Mouse (Mus musculus) C2C12 (cell line): ENCODE measurements around the gene Enox1. TPM values are rescaled to one million over a fixed set of nuclear protein-coding genes. Genes with fewer than 3 reads are reported as not detected.

ENCODE experiments used
- H3K27me3 ChIP-seq: one replicate; pipeline ENCODE4 v1.6.1; 2011; ENCODE audit not compliant: control insufficient read depth, insufficient read depth, insufficient read length
- H3K36me3 ChIP-seq: one replicate; pipeline ENCODE4 v1.6.1; 2011; ENCODE audit not compliant: control insufficient read depth, insufficient read depth
- H3K4me3 ChIP-seq: one replicate; pipeline ENCODE4 v1.5.1; 2011; ENCODE audit warnings: mild to moderate bottlenecking, control low read depth; ENCODE audit not compliant: poor library complexity, insufficient read depth, severe bottlenecking
- H3K79me2 ChIP-seq: one replicate; pipeline ENCODE4 v1.6.1; 2011; ENCODE audit not compliant: control insufficient read depth, insufficient read depth
- H3K79me3 ChIP-seq: one replicate; pipeline ENCODE4 v1.6.1; 2011; ENCODE audit warnings: low read depth, control low read depth
- H3ac ChIP-seq: one replicate; pipeline ENCODE3; 2011; ENCODE audit warnings: low read depth; ENCODE audit not compliant: control insufficient read depth, insufficient read length
- CEBPB ChIP-seq: IDR thresholded peaks from one replicate; pipeline ENCODE4 v1.6.1; 2011; ENCODE audit warnings: low read depth, mild to moderate bottlenecking, control low read depth, moderate library complexity
- CTCF ChIP-seq: IDR thresholded peaks from one replicate; pipeline ENCODE4 v1.5.1; 2011; ENCODE audit not compliant: control insufficient read depth, insufficient read depth, insufficient read length
- FOSL1 ChIP-seq: IDR thresholded peaks from one replicate; pipeline ENCODE4 v1.8.0; 2011; ENCODE audit warnings: mild to moderate bottlenecking, low read length; ENCODE audit not compliant: poor library complexity, insufficient read depth, severe bottlenecking
- MAX ChIP-seq: IDR thresholded peaks from one replicate; pipeline ENCODE4 v1.6.1; 2011; ENCODE audit warnings: mild to moderate bottlenecking, control low read depth
- MYOD1 ChIP-seq: IDR thresholded peaks from one replicate; pipeline ENCODE4 v1.6.1; 2011; ENCODE audit warnings: low read depth; ENCODE audit not compliant: control insufficient read depth, insufficient read length
- MYOG ChIP-seq: IDR thresholded peaks from one replicate; pipeline ENCODE4 v1.6.1; 2011; ENCODE audit not compliant: control insufficient read depth, insufficient read length; ENCODE audit errors: extremely low read depth
- USF1 ChIP-seq: IDR thresholded peaks from one replicate; pipeline ENCODE4 v1.6.1; 2011; ENCODE audit warnings: low read depth, mild to moderate bottlenecking, control low read depth, moderate library complexity
- polyA plus RNA-seq: library from polyadenylated mRNA; unstranded; fragments of >200 nt; fragmentation: generic; extraction: Trizol; gene quantifications from one replicate; pipeline ENCODE4 v1.2.1, GENCODE M21; 2012; ENCODE audit warnings: missing spikeins

Gene Enox1
- polyA plus RNA-seq, 1 experiment, result 0.75 TPM

- H3K36me3 ChIP-seq, result no peaks in the 10 kb centered on the region
- H3K79me3 ChIP-seq, result no peaks in the 10 kb centered on the region
- H3ac ChIP-seq, result no peak overlapping the region
- TF ChIP-seq USF1, result no peak
- TF ChIP-seq MYOG, result no peak
- no peak for TF ChIP-seq CTCF
- TF ChIP-seq MYOD1, result no peak
- no peak for TF ChIP-seq CEBPB
- TF ChIP-seq FOSL1, result no peak
- no peak for TF ChIP-seq MAX
- no peak overlapping the region for H3K4me3 ChIP-seq
- H3K27me3 ChIP-seq, result no peaks in the 10 kb centered on the region
- H3K79me2 ChIP-seq, result no peaks in the 10 kb centered on the region
These were observed 40.9 kb downstream of the Enox1 start for GRCm38 (mm10) chr14:77197414-77197915.

GRCm38 (mm10) chr14:77210889-77211288 lies 54.3 kb downstream of the Enox1 start:
- no peak overlapping the region for H3K4me3 ChIP-seq
- no peak overlapping the region for H3ac ChIP-seq
- no peak for TF ChIP-seq FOSL1
- no peak for TF ChIP-seq USF1
- TF ChIP-seq CTCF, result no peak
- no peak for TF ChIP-seq MYOG
- no peak for TF ChIP-seq MYOD1
- no peak for TF ChIP-seq CEBPB
- TF ChIP-seq MAX, result no peak
- H3K36me3 ChIP-seq, result no peaks in the 10 kb centered on the region
- H3K27me3 ChIP-seq, result no peaks in the 10 kb centered on the region
- no peaks in the 10 kb centered on the region for H3K79me3 ChIP-seq
- H3K79me2 ChIP-seq, result no peaks in the 10 kb centered on the region

- H3K4me3 ChIP-seq, result no peak overlapping the region
- H3K79me2 ChIP-seq, result no peaks in the 10 kb centered on the region
- no peaks in the 10 kb centered on the region for H3K27me3 ChIP-seq
- H3ac ChIP-seq, result no peak overlapping the region
- H3K36me3 ChIP-seq, result no peaks in the 10 kb centered on the region
- no peaks in the 10 kb centered on the region for H3K79me3 ChIP-seq
- TF ChIP-seq FOSL1, result no peak
- TF ChIP-seq MAX, result no peak
- TF ChIP-seq MYOD1, result no peak
- no peak for TF ChIP-seq CTCF
- no peak for TF ChIP-seq CEBPB
- no peak for TF ChIP-seq MYOG
- no peak for TF ChIP-seq USF1
These were observed 56.6 kb downstream of the Enox1 start for GRCm38 (mm10) chr14:77213210-77213609.

GRCm38 (mm10) chr14:77214848-77215247 lies 58.3 kb downstream of the Enox1 start:
- TF ChIP-seq MYOG (no peak), FOSL1 (no peak)

GRCm38 (mm10) chr14:77225346-77225745 lies 68.8 kb downstream of the Enox1 start:
- H3K79me2 ChIP-seq, result no peaks in the 10 kb centered on the region
- no peak overlapping the region for H3ac ChIP-seq
- no peaks in the 10 kb centered on the region for H3K79me3 ChIP-seq
- H3K36me3 ChIP-seq, result no peaks in the 10 kb centered on the region
- no peak overlapping the region for H3K4me3 ChIP-seq
- no peaks in the 10 kb centered on the region for H3K27me3 ChIP-seq
- TF ChIP-seq MYOD1 (no peak), CEBPB (no peak), MAX (no peak), FOSL1 (no peak), CTCF (no peak), MYOG (no peak), USF1 (no peak)

More at GRCm38 (mm10) chr14:77214848-77215247, 58.3 kb downstream of the Enox1 start:
- Histone ChIP-seq H3ac (no peak overlapping the region), H3K79me2 (no peaks in the 10 kb centered on the region), H3K36me3 (no peaks in the 10 kb centered on the region), H3K4me3 (no peak overlapping the region), H3K79me3 (no peaks in the 10 kb centered on the region), H3K27me3 (no peaks in the 10 kb centered on the region)

- Histone ChIP-seq H3K79me3 (no peaks in the 10 kb centered on the region), H3ac (no peak overlapping the region), H3K4me3 (no peak overlapping the region), H3K27me3 (no peaks in the 10 kb centered on the region), H3K79me2 (no peaks in the 10 kb centered on the region), H3K36me3 (no peaks in the 10 kb centered on the region)
- TF ChIP-seq MAX (no peak), CTCF (no peak), CEBPB (no peak), USF1 (no peak), MYOG (no peak), FOSL1 (no peak)
These were observed 82.2 kb downstream of the Enox1 start for GRCm38 (mm10) chr14:77238811-77239210.
